Mouse (Mus musculus): Measurements from ENCODE around the gene Ank2.

The Ank2 gene

DNA sequence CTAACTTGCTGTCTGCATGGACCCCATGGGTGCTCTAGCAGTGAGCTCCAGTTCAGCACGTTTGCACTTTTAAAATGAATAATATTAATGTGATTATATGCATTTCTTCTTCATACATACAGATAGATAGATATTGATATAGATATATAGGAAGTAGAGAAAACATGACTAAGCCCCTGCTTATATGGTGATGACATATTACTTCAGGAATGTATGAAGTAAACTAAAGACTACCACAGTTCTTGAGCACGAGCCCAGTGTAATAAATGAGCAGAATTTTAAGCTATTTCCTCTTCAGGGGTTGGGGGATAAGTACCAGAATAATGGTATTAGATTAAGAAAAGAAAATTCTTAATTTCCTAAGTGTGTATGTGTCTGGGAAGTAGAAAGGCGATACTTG is 479.4 kb downstream of the Ank2 start:
- DNase-seq (ENCODE audit: low spot score), result no peak

DNA sequence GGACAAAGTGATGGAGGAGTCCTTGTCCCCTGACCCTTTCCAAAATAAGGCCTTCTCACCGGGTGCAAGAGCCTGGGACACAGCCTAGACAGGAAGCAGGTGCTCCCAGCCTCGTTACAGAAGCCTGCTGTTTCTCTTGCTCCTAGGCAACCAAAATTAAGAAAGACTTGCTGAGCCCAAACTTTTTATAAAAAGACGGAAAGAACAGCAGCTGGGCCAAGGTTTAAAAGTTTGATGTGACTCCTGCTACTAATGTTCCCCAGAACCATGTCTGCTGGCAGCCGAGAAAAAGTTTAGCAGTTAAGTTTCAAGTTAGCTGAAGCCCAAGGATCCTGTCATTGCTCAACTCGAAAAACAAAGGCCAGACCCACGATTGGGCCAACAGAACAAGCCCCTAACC is 480.0 kb downstream of the Ank2 start:
- DNase-seq (ENCODE audit: low spot score), result peak; percentile 66

DNA sequence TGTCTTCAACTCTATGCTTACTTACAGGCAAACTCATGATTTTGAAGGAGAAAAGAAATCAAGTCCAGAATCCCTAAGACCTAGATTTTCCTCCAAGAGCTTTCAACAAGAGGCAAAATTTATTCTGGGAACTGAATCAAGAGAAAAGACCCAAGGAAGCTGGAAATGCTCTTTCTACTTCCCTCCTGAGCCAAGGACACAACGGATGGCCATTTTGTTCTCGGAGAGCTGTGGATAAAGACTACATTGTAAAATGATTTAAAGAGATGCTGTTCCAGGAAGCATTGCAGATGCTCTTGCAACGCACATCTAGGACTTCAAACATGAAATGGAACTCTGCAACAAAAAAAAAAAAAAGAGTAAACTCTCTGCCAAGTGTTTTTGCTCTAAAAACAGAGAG is 481.6 kb downstream of the Ank2 start:
- peak; percentile 84 for DNase-seq (ENCODE audit: low spot score)

- no peak for DNase-seq (ENCODE audit: low spot score)
Measured at GRCm38 (mm10) chr3:127015596-127015995, 483.6 kb downstream of the Ank2 start.

DNA sequence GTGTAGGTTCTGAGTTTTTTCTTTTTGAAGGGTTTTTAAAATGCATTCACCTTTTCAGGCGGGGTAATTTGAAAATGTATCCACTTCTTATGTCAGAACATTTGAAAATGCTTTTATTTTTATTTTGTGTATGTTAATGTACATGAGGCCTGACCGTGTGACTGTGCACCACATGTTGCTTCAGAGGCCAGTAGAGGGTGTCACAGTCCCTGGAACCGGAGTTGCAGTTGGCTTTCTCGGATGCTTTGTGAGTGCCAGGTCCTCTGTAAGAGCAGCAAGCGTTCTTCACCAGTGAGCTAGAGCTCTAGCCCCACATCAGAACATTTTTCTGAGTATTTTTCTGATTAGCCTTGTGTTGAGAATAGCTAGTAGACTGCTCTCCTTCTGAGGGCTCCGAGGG is 484.0 kb downstream of the Ank2 start:
- DNase-seq (ENCODE audit: low spot score), result no peak

- no peak for DNase-seq (ENCODE audit: low spot score)
Measured at GRCm38 (mm10) chr3:127013976-127014375, 485.2 kb downstream of the Ank2 start.

DNA sequence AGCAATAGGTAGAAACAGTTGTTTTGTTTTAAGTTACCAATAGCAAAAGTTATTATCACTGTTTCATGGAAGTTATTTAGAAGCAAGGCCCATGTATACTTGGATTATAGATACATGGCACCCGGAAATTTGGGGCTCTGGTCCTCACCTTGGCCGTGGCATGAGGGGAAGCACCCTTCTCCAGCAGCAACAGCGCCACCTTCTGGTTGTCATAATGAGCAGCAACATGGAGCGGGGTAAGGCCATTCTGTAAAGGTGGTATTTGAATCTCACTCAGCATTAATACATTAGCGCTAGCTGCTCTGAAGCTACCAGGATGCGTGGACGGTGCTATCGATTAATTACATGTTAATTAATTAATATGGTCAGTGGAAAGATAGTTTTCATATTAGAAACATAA is 486.6 kb downstream of the Ank2 start:
- peak; percentile 38 for DNase-seq (ENCODE audit: low spot score)

- no peak for DNase-seq (ENCODE audit: low spot score)
Measured at GRCm38 (mm10) chr3:127005898-127006673, 493.1 kb downstream of the Ank2 start.

DNA sequence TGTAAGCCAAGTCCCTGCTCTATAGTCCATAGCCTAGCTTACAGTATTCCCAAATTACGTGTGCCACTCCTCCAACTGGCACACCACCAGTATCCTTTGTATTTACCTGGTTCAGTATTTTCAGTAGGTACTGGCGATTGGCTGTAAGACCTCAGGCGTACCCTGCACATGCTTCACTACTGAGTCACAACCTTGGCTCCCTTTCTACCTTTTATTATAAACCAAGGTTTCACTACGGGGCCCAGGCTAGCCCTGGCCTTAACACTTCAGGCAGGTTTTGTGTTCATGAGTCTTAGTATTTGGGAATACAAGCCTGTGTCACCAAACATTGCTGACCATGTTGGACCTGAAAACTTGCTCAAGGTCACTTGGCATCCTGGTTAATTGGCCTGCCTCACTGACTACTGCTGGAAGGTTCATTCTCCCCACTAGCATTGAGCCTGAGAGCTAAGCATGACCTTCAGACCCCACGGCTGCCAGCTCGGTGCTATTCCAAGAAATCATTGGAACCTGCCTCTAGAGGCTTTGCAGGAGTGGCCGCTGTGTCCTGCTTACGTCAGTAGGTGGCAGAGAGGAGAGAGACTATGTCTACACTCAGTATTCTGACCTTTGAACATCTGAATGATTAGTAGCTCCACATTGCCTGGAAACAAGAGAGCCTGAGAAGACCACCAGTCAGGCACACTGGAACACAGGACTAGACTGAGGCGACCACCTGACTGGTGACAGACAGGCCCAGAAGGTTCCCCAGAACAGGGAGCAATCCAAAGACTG is 494.1 kb downstream of the Ank2 start:
- peak; percentile 61 for DNase-seq (ENCODE audit: low spot score)

DNA sequence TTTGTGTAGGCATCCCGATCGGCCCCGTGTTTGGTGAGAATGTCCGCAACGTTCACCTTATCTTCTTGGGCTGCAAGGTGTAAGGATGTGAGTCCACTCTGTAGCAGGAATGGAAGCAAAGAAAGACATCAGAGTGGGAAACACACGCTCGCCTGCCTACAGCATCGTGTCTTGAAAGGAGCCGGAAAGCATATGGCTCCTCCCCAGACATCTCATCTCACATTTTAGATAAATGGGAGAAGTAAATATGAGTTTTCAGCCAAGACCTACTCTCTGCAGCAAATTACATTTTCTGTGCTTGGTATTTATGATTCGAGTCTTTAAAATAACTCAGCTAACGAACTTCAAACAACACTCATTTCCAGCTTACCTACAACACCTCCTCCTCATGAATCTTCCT is 495.2 kb downstream of the Ank2 start:
- no peak for DNase-seq (ENCODE audit: low spot score)

GRCm38 (mm10) chr3:126998742-126999112 is 500.4 kb downstream of the Ank2 start:
- no peak for DNase-seq (ENCODE audit: low spot score)

- no peak for DNase-seq (ENCODE audit: low spot score)
Measured at GRCm38 (mm10) chr3:126998008-126998741, 501.0 kb downstream of the Ank2 start.

DNA sequence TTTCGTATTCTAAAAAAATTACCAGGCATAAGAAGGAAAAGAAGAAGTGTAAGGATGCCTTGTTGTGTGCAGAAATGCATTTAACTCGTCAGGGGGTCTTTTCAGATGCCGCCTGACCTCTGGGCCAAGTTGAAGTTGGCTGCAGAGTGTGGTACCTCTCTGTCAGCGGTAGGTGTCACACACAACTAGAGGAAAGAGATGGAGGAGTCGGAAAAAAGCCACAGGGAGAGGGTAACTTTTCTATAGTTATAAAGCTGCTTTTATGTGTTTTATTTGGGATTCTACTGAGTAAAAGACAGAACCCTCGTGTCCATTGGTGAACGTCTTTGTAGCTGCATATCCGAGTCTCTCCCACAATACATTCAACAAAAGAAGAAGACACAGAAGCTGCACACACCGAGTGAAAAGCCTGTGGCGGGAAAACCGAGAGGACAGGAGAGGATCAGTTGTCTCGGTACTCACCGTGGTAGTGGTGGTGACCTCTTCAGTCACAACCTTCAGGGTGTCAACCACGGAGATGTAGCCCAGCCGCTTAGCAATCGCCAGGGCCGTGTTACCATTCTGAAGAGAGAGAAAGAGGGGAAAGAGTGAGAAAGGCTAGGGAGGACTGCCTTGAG is 501.7 kb downstream of the Ank2 start:
- no peak for DNase-seq (ENCODE audit: low spot score)

DNA sequence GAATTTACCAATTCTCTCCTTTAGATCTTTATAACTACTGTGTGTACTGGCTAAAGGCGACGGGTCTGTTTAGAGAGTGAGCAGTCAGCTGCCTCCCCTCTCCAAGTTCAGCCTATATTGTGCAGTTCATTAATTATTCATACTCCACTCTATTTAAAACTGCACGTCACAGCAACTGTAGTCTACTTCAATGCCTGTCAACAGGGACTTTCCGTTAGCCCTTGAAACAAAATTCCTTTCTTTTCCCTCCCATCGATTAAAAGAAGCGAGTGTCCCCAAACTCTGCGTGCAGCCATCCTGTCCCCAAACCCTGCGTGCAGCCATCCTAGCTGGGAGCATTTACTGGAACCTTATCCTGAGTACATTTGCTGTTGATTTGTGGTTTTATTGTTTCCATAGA is 502.4 kb downstream of the Ank2 start:
- no peak for DNase-seq (ENCODE audit: low spot score)

DNA sequence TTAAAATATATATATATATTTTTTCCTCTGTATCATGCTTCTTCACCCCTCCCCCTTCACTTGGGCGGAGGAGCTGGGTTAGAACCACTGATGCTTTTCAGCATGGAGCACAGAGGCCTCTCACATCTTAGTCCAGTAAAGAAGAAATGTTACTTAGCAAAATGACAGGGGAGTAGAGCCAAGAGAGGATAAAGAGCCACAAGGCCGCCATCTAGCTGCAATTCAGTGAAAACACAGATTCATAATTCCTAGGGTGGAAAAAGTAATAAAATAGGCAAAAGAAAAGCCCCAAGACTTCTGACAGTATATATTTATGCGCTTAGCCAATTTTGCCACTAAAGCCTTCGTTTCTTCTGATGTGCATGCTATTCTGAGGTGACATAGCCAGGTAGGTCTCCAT is 503.2 kb downstream of the Ank2 start:
- DNase-seq (ENCODE audit: low spot score), result peak; percentile 43

GRCm38 (mm10) chr3:126994149-126994548 is 505.0 kb downstream of the Ank2 start:
- DNase-seq (ENCODE audit: low spot score), result no peak

DNA sequence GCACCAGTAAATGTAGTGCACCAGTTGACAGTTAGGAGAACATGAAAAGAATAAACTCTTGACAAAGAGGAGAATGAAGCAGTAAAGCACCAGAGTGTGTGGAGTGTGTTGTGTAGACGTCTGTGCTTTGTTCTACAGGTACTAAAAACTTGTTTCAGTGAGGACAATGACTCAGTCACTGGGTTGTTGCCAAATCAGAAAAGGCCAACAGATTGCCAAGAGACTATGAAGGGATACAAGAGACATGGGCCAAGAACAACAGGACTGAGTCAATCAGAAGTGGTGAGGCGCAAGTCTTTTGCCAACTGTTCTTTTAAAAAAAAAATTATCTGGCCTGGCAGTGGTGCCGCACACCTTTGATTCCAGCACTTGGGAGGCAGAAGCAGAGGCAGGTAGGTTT is 509.2 kb downstream of the Ank2 start:
- peak; percentile 86 for DNase-seq (ENCODE audit: low spot score)

DNA sequence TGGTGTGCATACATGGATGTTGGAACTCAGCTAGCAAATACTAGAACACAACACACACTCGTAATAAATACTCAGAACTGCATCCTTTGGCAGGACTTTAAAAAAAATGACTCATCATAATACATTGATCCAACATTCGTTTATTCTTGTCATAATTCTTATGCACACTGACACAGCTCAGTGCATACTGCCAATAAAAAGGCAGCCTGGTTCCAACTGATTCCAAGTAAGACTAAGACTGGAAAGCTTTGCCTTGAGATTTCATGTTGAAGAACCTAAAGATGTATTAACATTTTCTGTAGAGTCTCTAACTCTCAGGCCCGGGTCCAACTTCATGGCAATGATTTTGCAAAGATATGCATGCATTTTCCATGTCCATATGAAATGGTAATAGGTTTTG is 512.5 kb downstream of the Ank2 start:
- DNase-seq (ENCODE audit: low spot score), result peak; percentile 38

DNA sequence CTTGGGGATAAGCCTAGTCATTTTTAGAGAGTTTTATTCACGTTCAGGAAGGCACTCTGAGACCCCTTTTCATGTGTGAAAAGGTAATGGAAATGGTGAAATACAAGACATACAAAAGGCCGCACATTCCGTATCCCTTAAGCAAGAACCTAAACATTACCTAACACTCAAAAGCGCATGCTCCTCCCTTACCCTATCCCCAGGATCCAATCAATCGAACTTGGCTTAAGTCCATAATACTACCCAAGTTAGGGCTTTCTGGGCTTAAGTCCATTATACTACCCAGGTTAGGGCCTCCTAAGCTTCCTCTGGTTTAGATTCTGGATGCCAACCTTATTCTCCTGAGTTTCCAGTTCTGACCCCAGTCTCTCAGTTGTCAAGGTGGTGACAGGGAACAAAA is 516.3 kb downstream of the Ank2 start:
- DNase-seq (ENCODE audit: low spot score), result no peak

DNA sequence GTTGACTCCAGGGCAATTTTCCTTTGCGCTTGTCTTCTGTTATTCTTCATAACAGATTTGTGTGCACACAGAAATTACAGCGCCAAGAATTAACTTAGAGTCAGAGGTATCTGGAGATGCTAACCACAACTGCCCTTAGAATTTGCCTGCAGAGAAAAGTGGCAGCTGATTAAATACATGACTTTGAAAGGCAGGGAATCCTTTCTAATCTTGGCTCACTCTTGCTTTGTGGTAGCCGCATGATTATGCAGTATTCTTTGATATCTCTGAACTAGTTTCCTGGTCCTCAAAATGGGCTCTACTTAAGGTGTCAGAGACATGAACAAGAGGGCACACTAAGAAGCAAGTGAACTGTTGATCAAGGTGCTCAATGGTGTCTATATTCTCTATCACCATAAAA is 518.0 kb downstream of the Ank2 start:
- no peak for DNase-seq (ENCODE audit: low spot score)

DNA sequence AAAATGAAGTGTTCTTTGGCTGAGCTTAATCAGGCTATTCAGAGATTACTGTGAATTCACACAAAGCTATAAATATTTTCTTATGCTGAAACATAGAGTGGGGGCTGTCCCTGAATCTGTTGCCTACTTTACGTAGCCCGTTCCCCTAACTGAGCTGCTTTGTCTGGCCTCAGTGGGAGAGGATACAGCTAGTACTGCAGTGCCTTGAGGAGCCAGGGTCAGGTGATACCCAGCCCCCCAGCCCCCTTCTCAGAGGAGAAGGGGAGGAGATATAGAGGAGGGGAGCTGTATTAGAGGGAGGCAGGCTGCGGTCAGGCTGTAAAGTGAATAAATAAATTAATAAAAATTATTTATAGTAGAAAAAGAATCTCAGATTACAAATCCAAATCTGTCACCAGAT is 519.5 kb downstream of the Ank2 start:
- DNase-seq (ENCODE audit: low spot score), result no peak

DNA sequence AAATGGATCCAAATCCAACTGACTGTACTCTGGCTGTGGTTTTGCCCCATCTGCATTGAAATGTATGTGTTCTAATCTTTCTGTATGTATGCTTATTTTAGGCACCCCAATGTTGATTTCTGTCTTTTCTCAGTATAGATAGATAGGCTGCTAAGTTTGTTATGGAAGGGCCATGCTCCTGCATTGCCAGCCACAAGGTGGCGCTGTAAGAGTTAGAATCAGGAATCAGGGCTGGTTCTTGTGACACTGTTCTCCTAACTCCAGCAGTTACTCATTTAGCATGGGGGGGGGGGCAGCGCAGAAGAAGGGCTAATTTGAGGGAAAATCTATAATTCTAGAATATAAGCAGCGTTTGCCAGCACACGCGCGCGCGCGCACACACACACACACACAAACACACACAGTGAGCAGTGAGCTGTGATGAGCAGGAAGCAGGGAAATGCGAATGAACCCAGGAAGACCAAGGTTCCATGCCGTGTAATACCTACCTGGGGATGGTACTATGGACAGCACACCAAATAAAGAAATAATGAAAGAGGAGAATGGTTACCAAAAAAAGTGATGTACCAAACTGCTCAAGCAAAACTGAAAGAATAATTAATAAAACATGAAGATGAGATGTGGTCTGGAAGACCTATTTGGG is 520.3 kb downstream of the Ank2 start:
- DNase-seq (ENCODE audit: low spot score), result peak; percentile 89

All from adipocyte (in vitro differentiated cells).